8 mouse cellular contexts compared by ENCODE assay signal in the genomic region with DNA sequence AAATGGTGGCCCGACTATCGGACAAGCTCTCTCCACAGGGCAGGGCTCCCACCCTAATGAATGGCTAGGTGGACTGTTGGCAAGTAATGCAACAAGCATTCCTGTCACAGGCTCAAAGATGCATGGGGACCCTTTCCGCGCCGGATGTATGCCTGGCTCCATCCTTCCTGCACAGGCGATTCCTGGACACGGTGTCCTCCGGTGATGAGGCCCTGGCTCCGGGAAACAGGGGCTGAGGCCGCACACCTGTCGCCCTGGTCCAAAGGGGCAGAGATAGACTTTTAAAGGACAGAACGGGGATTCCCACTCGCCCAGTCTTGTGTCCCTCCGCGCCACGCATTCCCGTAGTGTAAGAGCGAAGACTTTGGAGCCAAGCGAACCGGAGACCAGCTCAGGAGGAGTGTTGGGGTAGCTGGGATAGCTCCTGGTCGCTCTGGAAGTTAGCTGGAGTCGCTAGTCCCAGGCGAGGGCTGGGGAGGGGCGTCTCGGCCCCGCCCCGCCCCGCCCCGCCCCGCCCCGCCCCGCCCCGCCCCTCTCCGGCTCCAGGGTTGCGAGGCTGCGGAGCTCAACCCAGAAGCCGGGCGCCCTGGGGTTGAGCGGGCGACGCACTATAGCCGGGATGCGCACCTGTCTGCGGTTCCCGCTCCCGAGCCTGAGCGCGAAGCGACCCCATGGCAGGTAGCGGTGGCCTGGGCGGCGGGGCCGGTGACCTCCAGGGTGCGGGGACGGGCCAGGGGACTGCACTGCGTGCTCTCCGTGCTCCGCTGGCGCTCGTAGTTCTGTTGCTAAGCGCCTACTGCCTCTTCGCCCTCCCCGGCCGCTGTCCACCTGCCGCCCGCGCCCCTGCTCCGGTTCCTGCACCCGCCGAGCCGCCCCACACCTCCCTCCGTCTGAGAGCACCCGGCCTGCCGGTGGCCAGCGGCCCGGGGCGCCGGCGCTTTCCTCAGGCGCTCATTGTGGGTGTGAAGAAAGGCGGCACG. TPM values are rescaled to one million over a fixed set of nuclear protein-coding genes. Genes with fewer than 3 reads are reported as not detected.
DNase-seq lines count a peak whose midpoint lies in the region; ATAC-seq and TF ChIP-seq lines count a peak whose summit lies in the region.

A gene (plus strand): TSS at position 574 of the 980 bp plus-strand sequence.

- peak within 1 kb of the TSS; percentile 52 for H3K9ac ChIP-seq in forebrain, embryonic 12.5 days
- H3K9ac ChIP-seq in limb, embryonic 11.5 days (ENCODE audit: low read length): peak within 1 kb of the TSS; percentile 27
- peak within 1 kb of the TSS; percentile 58 for H3K9ac ChIP-seq in neural tube, embryonic 12.5 days

- no peaks in the 10 kb centered on the region for H3K9me3 ChIP-seq in G1E (replicated peaks)
- H3K9me3 ChIP-seq in forebrain, embryonic 12.5 days: no peaks in the 10 kb centered on the region
- no peaks in the 10 kb centered on the region for H3K9me3 ChIP-seq in limb, embryonic 11.5 days (ENCODE audit: control insufficient read depth, low read length)
- no peaks in the 10 kb centered on the region for H3K9me3 ChIP-seq in neural tube, embryonic 12.5 days

- TF ChIP-seq POLR2A in cerebellum, adult 2 months (IDR thresholded peaks at IDR 0.05; ENCODE audit: borderline replicate concordance, insufficient read depth, low read length): no peak

- peaks cover 2% of the 10 kb centered on the region; the same call in 1 of the 2 replicates for H3K27me3 ChIP-seq in cerebellum, adult 2 months (ENCODE audit: control insufficient read depth, insufficient read depth, low read length)
- peaks cover 71% of the 10 kb centered on the region for H3K27me3 ChIP-seq in G1E (ENCODE audit: insufficient read depth, low read length)
- peaks cover 85% of the 10 kb centered on the region for H3K27me3 ChIP-seq in forebrain, embryonic 12.5 days
- H3K27me3 ChIP-seq in limb, embryonic 11.5 days (ENCODE audit: control insufficient read depth, insufficient read depth, low read length): peaks cover 44% of the 10 kb centered on the region
- H3K27me3 ChIP-seq in neural tube, embryonic 12.5 days (replicated peaks): peaks cover 66% of the 10 kb centered on the region

- peak within 1 kb of the TSS; percentile 45 for H3K4me3 ChIP-seq in cerebellum, adult 2 months (replicated peaks; ENCODE audit: insufficient read depth, low read depth, low read length)
- peak within 1 kb of the TSS; percentile 54; the same call in 1 of the 2 replicates for H3K4me3 ChIP-seq in G1E (ENCODE audit: low read depth, low read length)
- H3K4me3 ChIP-seq in forebrain, embryonic 12.5 days (replicated peaks): peak within 1 kb of the TSS; percentile 55
- H3K4me3 ChIP-seq in limb, embryonic 11.5 days (ENCODE audit: low read depth, low read length): peak within 1 kb of the TSS; percentile 45
- H3K4me3 ChIP-seq in neural tube, embryonic 12.5 days: peak within 1 kb of the TSS; percentile 50

- TF ChIP-seq CTCF in cerebellum, adult 2 months (IDR thresholded peaks at IDR 0.05; ENCODE audit: borderline replicate concordance, insufficient read depth, low read depth, low read length): no peak
- TF ChIP-seq CTCF in G1E (IDR thresholded peaks at IDR 0.05; ENCODE audit: low read depth, low read length): no peak

- ATAC-seq in G1E (ENCODE audit: extremely low read depth, insufficient number of reproducible peaks, low FRiP score, poor library complexity, severe bottlenecking): no peak
- ATAC-seq in forebrain, embryonic 12.5 days (ENCODE audit: low FRiP score): peak; percentile 83
- ATAC-seq in limb, embryonic 11.5 days (ENCODE audit: insufficient number of reproducible peaks, low FRiP score, low TSS enrichment, low read depth): peak; percentile 81; the same call in 1 of the 2 replicates
- ATAC-seq in neural tube, embryonic 12.5 days (ENCODE audit: low FRiP score, low read depth): peak; percentile 80
- no peak for ATAC-seq in megakaryocyte-erythroid progenitor cell, adult 5-6 weeks (replicated peaks; ENCODE audit: low FRiP score, low TSS enrichment, poor library complexity, severe bottlenecking)

- peak within 1 kb of the TSS; percentile 96 for H3K4me2 ChIP-seq in forebrain, embryonic 12.5 days
- peak within 1 kb of the TSS; percentile 96 for H3K4me2 ChIP-seq in limb, embryonic 11.5 days (ENCODE audit: low read depth, severe bottlenecking)
- H3K4me2 ChIP-seq in neural tube, embryonic 12.5 days (replicated peaks): peak within 1 kb of the TSS; percentile 97

- H3K27ac ChIP-seq in cerebellum, adult 2 months (ENCODE audit: insufficient read depth, low read length): no peak within 1 kb of the TSS
- H3K27ac ChIP-seq in forebrain, embryonic 12.5 days: no peak within 1 kb of the TSS
- no peak within 1 kb of the TSS for H3K27ac ChIP-seq in limb, embryonic 11.5 days (replicated peaks; ENCODE audit: low read depth, low read length)
- no peak within 1 kb of the TSS for H3K27ac ChIP-seq in neural tube, embryonic 12.5 days

- no peaks in the 10 kb centered on the region for H3K36me3 ChIP-seq in G1E (replicated peaks)
- H3K36me3 ChIP-seq in forebrain, embryonic 12.5 days (replicated peaks): no peaks in the 10 kb centered on the region
- no peaks in the 10 kb centered on the region for H3K36me3 ChIP-seq in limb, embryonic 11.5 days (ENCODE audit: control insufficient read depth, insufficient read depth, low read length)
- no peaks in the 10 kb centered on the region for H3K36me3 ChIP-seq in neural tube, embryonic 12.5 days

- under 1% methylated on average over 71 of the region's 82 CpGs for WGBS in cerebellum, adult 2 months
- WGBS in forebrain, embryonic 12.5 days: under 1% methylated on average over 73 of the region's 82 CpGs
- WGBS in limb, embryonic 11.5 days: under 1% methylated on average over 60 of the region's 82 CpGs
- WGBS in neural tube, embryonic 12.5 days: 1% methylated on average over 80 of the region's 82 CpGs

- no peak for DNase-seq in cerebellum, adult 2 months
- no peak for DNase-seq in cerebellum, adult 18-20 months
- DNase-seq in G1E (ENCODE audit: low spot score): no peak
- DNase-seq in limb, embryonic 11.5 days (ENCODE audit: low spot score): peak; percentile 79
- no peak for DNase-seq in spleen, adult 12 weeks (ENCODE audit: low spot score)

- H3K4me1 ChIP-seq in cerebellum, adult 2 months (ENCODE audit: control insufficient read depth, insufficient read depth, low read length): 0 out of 2 replicates have a peak, but pooled peaks cover 3% of the 10 kb centered on the region
- peaks cover 9% of the 10 kb centered on the region for H3K4me1 ChIP-seq in G1E (ENCODE audit: insufficient read depth, low read depth, low read length)
- peaks cover 15% of the 10 kb centered on the region for H3K4me1 ChIP-seq in forebrain, embryonic 12.5 days
- H3K4me1 ChIP-seq in limb, embryonic 11.5 days (ENCODE audit: control insufficient read depth, insufficient read depth, low read length): peaks cover 14% of the 10 kb centered on the region; the same call in 1 of the 2 replicates
- H3K4me1 ChIP-seq in neural tube, embryonic 12.5 days: peaks cover 13% of the 10 kb centered on the region

RNA-seq across cellular contexts. Expression of the gene that starts here (rescaled TPM):
- 0.80 and 1.0 TPM in 2 replicates for polyA plus RNA-seq in cerebellum, adult 2 months (2012; rRNA removed)
- total RNA-seq in G1E (2014; fragmentation: Nextera tagmentation): not detected in 2 replicates
- not detected in 2 replicates for total RNA-seq in G1E (2017)
- polyA plus RNA-seq in G1E (2012): not detected in 2 replicates
- 1.1 and 1.7 TPM in 2 replicates for polyA plus RNA-seq in forebrain, embryonic 12.5 days (2016; fragmentation: Nextera tagmentation; extraction: Ambion mirVana)
- 3.1 and 3.4 TPM in 2 replicates for polyA plus RNA-seq in limb, embryonic 11.5 days (2014; fragmentation: Nextera tagmentation; extraction: Ambion mirVana)
- 0.62 and 0.69 TPM in 2 replicates for polyA plus RNA-seq in neural tube, embryonic 12.5 days (2016; fragmentation: Nextera tagmentation; extraction: Ambion mirVana)
- total RNA-seq in megakaryocyte-erythroid progenitor cell, adult 5-6 weeks (2014; fragmentation: Nextera tagmentation): not detected in 2 replicates
- total RNA-seq in megakaryocyte-erythroid progenitor cell, adult 5-6 weeks (2017): not detected in 2 replicates

Comparison
In these comparisons a context has a peak if more than half of its experiments do, and no peak if none do; other contexts are left out.
1. Peak in ATAC-seq, H3K4me3 ChIP-seq, H3K9ac ChIP-seq and H3K4me2 ChIP-seq in neural tube, embryonic 12.5 days; RNA of the gene not detected or under 1 TPM.
2. ATAC-seq: peak in forebrain, embryonic 12.5 days (single experiment) and limb, embryonic 11.5 days (single experiment); none in G1E (single experiment) and megakaryocyte-erythroid progenitor cell, adult 5-6 weeks (single experiment).
3. Peak in every context shown above with its lines, with median percentiles within 50 percentile points of each other: H3K4me3 ChIP-seq, H3K4me2 ChIP-seq and H3K9ac ChIP-seq.